Comparison of ENCODE assay signal across 26 mouse cellular contexts in the genomic region with DNA sequence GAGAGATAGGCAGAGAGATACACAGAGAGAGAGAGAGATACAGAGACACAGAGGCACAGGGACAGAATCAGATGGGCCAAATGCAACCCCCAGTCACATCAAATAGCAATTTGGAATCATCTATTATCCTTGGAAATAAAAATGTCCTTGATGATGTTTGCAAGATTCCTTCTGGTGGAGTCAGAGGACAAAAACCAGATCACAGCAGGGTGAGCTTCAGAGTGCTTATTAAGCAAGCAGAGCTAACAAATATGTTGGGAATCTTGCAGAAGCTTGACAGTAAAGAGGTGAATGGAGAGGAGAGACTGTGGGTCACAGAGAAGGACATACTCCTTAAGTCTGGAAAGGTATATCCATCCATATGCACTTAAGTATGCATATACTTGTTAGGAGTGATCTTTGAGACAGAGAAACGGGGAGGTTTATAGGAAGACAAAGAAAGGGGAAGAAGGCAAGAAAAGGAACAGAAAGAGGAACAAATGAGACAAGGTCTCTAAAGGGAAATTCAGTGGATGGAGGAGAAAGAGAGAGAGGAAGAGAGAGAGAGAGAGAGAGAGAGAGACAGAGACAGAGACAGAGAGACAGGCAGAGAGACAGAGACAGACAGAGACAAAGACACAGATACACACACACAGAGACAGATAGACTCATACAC.
A peak's percentile ranks its signal among the peaks of the same experiment; 100 is the strongest.
DNase-seq lines count a peak whose midpoint lies in the region; ATAC-seq lines count a peak whose summit lies in the region.
"Had no signal": no experiment of that assay in that cellular context is flagged by ENCODE, and none has a peak within 500 bp of the region (broad histone marks: within the 10 kb centered on the region; RNA-seq: fewer than 3 reads in every experiment).

No protein-coding gene starts in this region.

- H3K9ac ChIP-seq in hindbrain, embryonic 12.5 days = no peak overlapping the region
- H3K9ac ChIP-seq: embryonic facial prominence, embryonic 13.5 days; hindbrain, embryonic 14.5 days; limb, embryonic 13.5 days; liver, embryonic 12.5 days; liver, postnatal 0 days had no signal

- H3K4me1 ChIP-seq in hindbrain, embryonic 12.5 days = no peaks in the 10 kb centered on the region
- H3K4me1 ChIP-seq: embryonic facial prominence, embryonic 13.5 days; forebrain, embryonic 10.5 days; limb, embryonic 13.5 days; liver, embryonic 12.5 days had no signal

- no peak overlapping the region for H3K27ac ChIP-seq in hindbrain, embryonic 12.5 days
- H3K27ac ChIP-seq: embryonic facial prominence, embryonic 13.5 days; forebrain, embryonic 10.5 days; hindbrain, embryonic 14.5 days; left cerebral cortex, adult 2 months; limb, embryonic 13.5 days; liver, embryonic 12.5 days had no signal

- 77% methylated on average over 1 of the region's 1 CpGs for WGBS in hindbrain, embryonic 12.5 days

- no peak overlapping the region for H3K4me2 ChIP-seq in hindbrain, embryonic 12.5 days (replicated peaks)
- H3K4me2 ChIP-seq: embryonic facial prominence, embryonic 13.5 days; hindbrain, embryonic 14.5 days; limb, embryonic 13.5 days; liver, embryonic 12.5 days had no signal

- H3K4me3 ChIP-seq in hindbrain, embryonic 12.5 days = no peak overlapping the region
- H3K4me3 ChIP-seq: embryonic facial prominence, embryonic 13.5 days; forebrain, embryonic 10.5 days; left cerebral cortex, adult 2 months; limb, embryonic 13.5 days; liver, embryonic 12.5 days had no signal

- H3K36me3 ChIP-seq in hindbrain, embryonic 12.5 days = no peaks in the 10 kb centered on the region
- H3K36me3 ChIP-seq: embryonic facial prominence, embryonic 13.5 days; forebrain, embryonic 10.5 days; limb, embryonic 13.5 days; liver, embryonic 12.5 days had no signal

- peak; percentile 23 for DNase-seq in adrenal gland, adult 2 months
- DNase-seq in adrenal gland, adult 8-10 months = no peak
- peak; percentile 55 for DNase-seq in Muller cell, postnatal 12 days (ENCODE audit: inconsistent ontology term)
- no peak for DNase-seq in gastrocnemius, adult 18-20 months (ENCODE audit: low spot score)
- DNase-seq in left cerebral cortex, postnatal 10 days (ENCODE audit: extremely low spot score in 1 of 2, low spot score in 2 of 2) = no peak
- DNase-seq: cerebellum, adult 11 months; cerebellum, adult 9-11 months; gastrocnemius, postnatal 10 days; kidney, adult 9 months; kidney, postnatal 25 days; liver, postnatal 0 days; lung, postnatal 4 days; midbrain, embryonic 14.5 days; retina, postnatal 1 day; right cerebral cortex, postnatal 14 days; thymus, postnatal 14 days had no signal

- ATAC-seq in granulocyte monocyte progenitor cell, adult 5-6 weeks (replicated peaks; ENCODE audit: poor library complexity, severe bottlenecking) = peak; percentile 93
- no peak for ATAC-seq in hindbrain, embryonic 12.5 days (ENCODE audit: low FRiP score)
- ATAC-seq: forebrain, embryonic 16.5 days; intestine, postnatal 0 days; liver, embryonic 12.5 days; liver, postnatal 0 days had no signal

- H3K9me3 ChIP-seq in hindbrain, embryonic 12.5 days (replicated peaks) = peaks cover 12% of the 10 kb centered on the region

- intact Hi-C loops in left cerebral cortex, postnatal 10 days (cut with DNase I) = no loop called here

- H3K27me3 ChIP-seq in hindbrain, embryonic 12.5 days = no peaks in the 10 kb centered on the region
- H3K27me3 ChIP-seq: embryonic facial prominence, embryonic 13.5 days; limb, embryonic 13.5 days; liver, embryonic 12.5 days had no signal

Comparison
In these comparisons a context has a peak if more than half of its experiments do, and no peak if none do; other contexts are left out.
1. DNase-seq: peak in adrenal gland, adult 2 months (single experiment) and Muller cell, postnatal 12 days (single experiment); none in adrenal gland, adult 8-10 months (single experiment), gastrocnemius, adult 18-20 months (single experiment) and left cerebral cortex, postnatal 10 days (0 of 2).